Mouse (Mus musculus): ENCODE measurements around the gene Mtif3. TPM values are rescaled to one million over a fixed set of nuclear protein-coding genes. Genes with fewer than 3 reads are reported as not detected.

Mtif3 gene
- polyA plus RNA-seq, 1 experiment = 20.7 TPM

DNA sequence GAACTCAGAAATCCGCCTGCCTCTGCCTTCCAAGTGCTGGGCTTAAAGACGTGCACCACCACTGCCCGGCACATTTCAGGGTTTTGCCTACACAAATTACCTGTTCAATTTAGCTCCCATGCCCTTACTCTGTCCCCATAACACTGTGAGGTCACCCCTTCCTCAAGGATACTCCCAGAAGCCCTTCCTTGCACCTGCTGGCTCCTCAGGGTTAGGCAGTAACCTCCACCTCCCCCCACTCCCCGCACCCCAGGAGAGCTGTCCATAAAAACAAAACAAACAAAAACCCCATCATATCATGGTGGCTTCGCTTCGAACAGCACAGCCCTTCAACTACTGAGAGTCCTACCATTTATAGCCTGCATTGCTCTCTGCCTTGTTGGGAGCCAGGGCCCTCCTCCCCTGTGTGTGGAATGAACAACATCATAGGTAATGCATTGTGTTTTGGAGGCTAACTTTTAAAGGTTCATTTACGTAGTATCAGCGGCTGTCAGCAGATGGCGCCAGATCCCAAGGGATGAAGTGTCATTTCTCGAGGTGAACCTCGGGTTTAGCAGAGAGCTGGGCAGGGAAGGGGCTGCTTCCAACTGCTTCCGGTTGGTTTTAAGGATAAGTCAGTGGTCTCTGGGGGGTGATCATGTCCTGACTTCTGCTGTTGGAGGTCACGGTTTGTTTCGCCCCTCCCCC lies 58.0 kb downstream of the Mtif3 start:
- no peaks in the 10 kb centered on the region for H3K4me1 ChIP-seq (ENCODE audit: control insufficient read depth, insufficient read depth, low read length)
- TF ChIP-seq CTCF (IDR thresholded peaks at IDR 0.05; ENCODE audit: extremely low read depth, insufficient read depth, low read length) (peak; percentile 89), POLR2A (IDR thresholded peaks at IDR 0.05; ENCODE audit: extremely low read depth, insufficient read depth, low read length) (no peak)
- H3K4me3 ChIP-seq (ENCODE audit: insufficient read depth, low read length) = no peak overlapping the region
- no peak overlapping the region for H3K27ac ChIP-seq (ENCODE audit: insufficient read depth, low read length)

DNA sequence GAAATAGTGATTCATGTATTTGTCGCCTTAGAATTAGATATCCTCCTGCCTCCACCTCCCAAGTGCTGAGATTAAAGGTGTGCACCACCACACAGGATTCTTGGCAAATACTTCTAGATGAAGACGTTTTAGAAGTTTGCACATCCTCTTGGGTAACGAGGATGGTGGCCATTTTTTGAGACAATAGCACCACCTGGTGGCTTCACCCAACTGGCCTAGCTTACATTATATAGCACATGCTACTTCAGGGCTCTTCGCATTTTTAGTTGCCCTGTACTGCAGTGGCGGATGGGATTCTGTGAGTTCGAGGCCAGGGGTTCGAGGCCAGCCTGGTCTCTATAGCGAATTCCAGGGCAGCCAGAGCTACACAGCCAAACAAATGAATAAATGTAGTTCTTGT lies 59.2 kb downstream of the Mtif3 start:
- no peak for TF ChIP-seq POLR2A (IDR thresholded peaks at IDR 0.05; ENCODE audit: extremely low read depth, insufficient read depth, low read length)
- TF ChIP-seq CTCF (IDR thresholded peaks at IDR 0.05; ENCODE audit: extremely low read depth, insufficient read depth, low read length) = peak; percentile 90
- Histone ChIP-seq H3K4me1 (ENCODE audit: control insufficient read depth, insufficient read depth, low read length) (no peaks in the 10 kb centered on the region), H3K27ac (ENCODE audit: insufficient read depth, low read length) (no peak overlapping the region), H3K4me3 (ENCODE audit: insufficient read depth, low read length) (no peak overlapping the region)

Other genes starting within 250 kb of the Mtif3 start
- 31.0 and 32.7 TPM in 2 replicates for gene Usp12, start 168.8 kb downstream of the Mtif3 start, polyA plus RNA-seq (2012; rRNA removed)
- 381 and 420 TPM in 2 replicates for gene Rpl21, start 130.9 kb downstream of the Mtif3 start, polyA plus RNA-seq (2012; rRNA removed)
- gene Rasl11a, start 118.7 kb downstream of the Mtif3 start, polyA plus RNA-seq (2012; rRNA removed) = 3.8 and 5.4 TPM in 2 replicates
- 53.7 and 55.6 TPM in 2 replicates for gene Gtf3a, start 15.1 kb downstream of the Mtif3 start, polyA plus RNA-seq (2012; rRNA removed)
- gene Lnx2, start 112.8 kb upstream of the Mtif3 start, polyA plus RNA-seq (2012; rRNA removed) = 4.7 and 5.8 TPM in 2 replicates
- gene Polr1d, start 113.2 kb upstream of the Mtif3 start, polyA plus RNA-seq (2012; rRNA removed) = 69.4 and 73.0 TPM in 2 replicates
- 1.1 and 1.4 TPM in 2 replicates for gene Gsx1, start 224.9 kb upstream of the Mtif3 start, polyA plus RNA-seq (2012; rRNA removed)